In the genomic region with DNA sequence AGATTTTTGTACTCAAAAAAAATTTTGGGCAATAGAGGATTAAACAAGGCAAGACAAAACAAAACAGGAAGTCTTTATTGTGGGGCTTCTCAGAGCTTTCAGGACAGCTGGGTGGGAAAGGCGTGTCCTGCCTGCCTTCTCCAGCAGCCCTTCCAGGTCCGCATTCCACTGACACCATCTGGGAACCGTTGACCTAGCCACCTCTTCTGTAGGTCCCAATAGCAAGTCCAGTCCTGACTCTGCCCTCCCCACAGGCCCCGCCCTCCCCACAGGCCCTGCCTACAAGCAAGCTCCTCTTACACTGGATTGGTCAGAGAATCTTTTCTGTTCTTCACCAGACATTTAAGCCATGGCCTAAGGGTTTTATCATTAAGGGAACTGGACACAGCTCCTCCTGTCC, we compare ENCODE assay signal across 12 mouse cellular contexts. TPM values are rescaled to one million over a fixed set of nuclear protein-coding genes. Genes with fewer than 3 reads are reported as not detected.
DNase-seq lines count a peak whose midpoint lies in the region; ATAC-seq and TF ChIP-seq lines count a peak whose summit lies in the region.
"Had no signal": no experiment of that assay in that cellular context is flagged by ENCODE, and none has a peak within 500 bp of the region (broad histone marks: within the 10 kb centered on the region; RNA-seq: fewer than 3 reads in every experiment).

No protein-coding gene starts in this region.

- H3K36me3 ChIP-seq in midbrain, embryonic 10.5 days = no peaks in the 10 kb centered on the region
- no peaks in the 10 kb centered on the region for H3K36me3 ChIP-seq in midbrain, embryonic 13.5 days
- no peaks in the 10 kb centered on the region for H3K36me3 ChIP-seq in intestine, postnatal 0 days (ENCODE audit: control insufficient read depth, insufficient read depth)
- no peaks in the 10 kb centered on the region for H3K36me3 ChIP-seq in stomach, embryonic 16.5 days (ENCODE audit: control insufficient read depth, insufficient read depth, low read length)
- H3K36me3 ChIP-seq: embryonic facial prominence, embryonic 13.5 days had no signal

- no peak for ATAC-seq in midbrain, embryonic 13.5 days
- 0 out of 2 replicates have a peak, but pooled peaks have one; percentile 10 for ATAC-seq in intestine, postnatal 0 days
- peak; percentile 75 for ATAC-seq in stomach, embryonic 16.5 days (ENCODE audit: insufficient read depth, low FRiP score)

- H3K9ac ChIP-seq in midbrain, embryonic 13.5 days (replicated peaks) = no peak overlapping the region
- H3K9ac ChIP-seq in intestine, postnatal 0 days (ENCODE audit: low read depth, low read length) = no peak overlapping the region
- no peak overlapping the region for H3K9ac ChIP-seq in stomach, embryonic 16.5 days (ENCODE audit: low read length)
- H3K9ac ChIP-seq: embryonic facial prominence, embryonic 13.5 days had no signal

- H3K27ac ChIP-seq in gastrocnemius, adult 2 months = peak overlapping the region; percentile 62
- H3K27ac ChIP-seq in midbrain, embryonic 10.5 days (replicated peaks) = 0 out of 2 replicates have a peak overlapping the region, but pooled peaks have one; percentile 9
- H3K27ac ChIP-seq in midbrain, embryonic 13.5 days = no peak overlapping the region
- H3K27ac ChIP-seq in intestine, postnatal 0 days (ENCODE audit: low read depth, low read length) = no peak overlapping the region
- H3K27ac ChIP-seq in stomach, embryonic 16.5 days (ENCODE audit: low read length) = no peak overlapping the region
- H3K27ac ChIP-seq: embryonic facial prominence, embryonic 13.5 days had no signal

- H3K9me3 ChIP-seq in midbrain, embryonic 10.5 days (replicated peaks) = no peaks in the 10 kb centered on the region
- no peaks in the 10 kb centered on the region for H3K9me3 ChIP-seq in midbrain, embryonic 13.5 days
- H3K9me3 ChIP-seq in intestine, postnatal 0 days (ENCODE audit: control insufficient read depth) = no peaks in the 10 kb centered on the region
- no peaks in the 10 kb centered on the region for H3K9me3 ChIP-seq in stomach, embryonic 16.5 days (replicated peaks; ENCODE audit: control insufficient read depth, low read length)
- H3K9me3 ChIP-seq: embryonic facial prominence, embryonic 13.5 days had no signal

- intact Hi-C loops in gastrocnemius, adult 2 months (cut with DNase I) = no loop called here

- H3K27me3 ChIP-seq in midbrain, embryonic 10.5 days (ENCODE audit: low read depth, poor library complexity, severe bottlenecking) = 0 out of 2 replicates have a peak, but pooled peaks cover 6% of the 10 kb centered on the region
- no peaks in the 10 kb centered on the region for H3K27me3 ChIP-seq in midbrain, embryonic 13.5 days
- no peaks in the 10 kb centered on the region for H3K27me3 ChIP-seq in intestine, postnatal 0 days (replicated peaks; ENCODE audit: control insufficient read depth, insufficient read depth, low read length)
- H3K27me3 ChIP-seq in stomach, embryonic 16.5 days (ENCODE audit: control insufficient read depth, insufficient read depth, low read length) = no peaks in the 10 kb centered on the region
- H3K27me3 ChIP-seq: embryonic facial prominence, embryonic 13.5 days had no signal

- no peak overlapping the region for H3K4me3 ChIP-seq in gastrocnemius, adult 2 months
- no peak overlapping the region for H3K4me3 ChIP-seq in midbrain, embryonic 10.5 days
- H3K4me3 ChIP-seq in midbrain, embryonic 13.5 days (replicated peaks) = no peak overlapping the region
- H3K4me3 ChIP-seq in intestine, postnatal 0 days (ENCODE audit: low read depth, low read length) = no peak overlapping the region
- no peak overlapping the region for H3K4me3 ChIP-seq in stomach, embryonic 16.5 days (replicated peaks; ENCODE audit: low read length)
- H3K4me3 ChIP-seq: embryonic facial prominence, embryonic 13.5 days had no signal

- WGBS in midbrain, embryonic 10.5 days = 15% methylated on average over 4 of the region's 4 CpGs
- 21% methylated on average over 4 of the region's 4 CpGs for WGBS in midbrain, embryonic 13.5 days
- WGBS in intestine, postnatal 0 days = 21% methylated on average over 4 of the region's 4 CpGs
- WGBS in stomach, embryonic 16.5 days = 17% methylated on average over 4 of the region's 4 CpGs

- H3K4me1 ChIP-seq in midbrain, embryonic 10.5 days = peaks cover 6% of the 10 kb centered on the region
- H3K4me1 ChIP-seq in midbrain, embryonic 13.5 days (replicated peaks) = no peaks in the 10 kb centered on the region
- H3K4me1 ChIP-seq in intestine, postnatal 0 days (replicated peaks; ENCODE audit: control insufficient read depth, insufficient read depth, low read length) = no peaks in the 10 kb centered on the region
- H3K4me1 ChIP-seq in stomach, embryonic 16.5 days (ENCODE audit: control insufficient read depth, insufficient read depth, low read length) = peaks cover 6% of the 10 kb centered on the region; the same call in 1 of the 2 replicates

- peak; percentile 66 for DNase-seq in gastrocnemius, adult 2 months
- no peak for DNase-seq in gastrocnemius, postnatal 10 days
- peak; percentile 48 for DNase-seq in midbrain, embryonic 10.5 days (ENCODE audit: low spot score)
- no peak for DNase-seq in layer of hippocampus, postnatal 36 days
- DNase-seq in natural killer cell, adult 2 months (ENCODE audit: low spot score in 2 of 2) = no peak

- no peak overlapping the region for H3K4me2 ChIP-seq in midbrain, embryonic 13.5 days (replicated peaks)
- H3K4me2 ChIP-seq in intestine, postnatal 0 days (replicated peaks; ENCODE audit: low read depth) = no peak overlapping the region
- no peak overlapping the region for H3K4me2 ChIP-seq in stomach, embryonic 16.5 days (ENCODE audit: low read depth, low read length)
- H3K4me2 ChIP-seq: embryonic facial prominence, embryonic 13.5 days had no signal

- no peak for TF ChIP-seq CTCF in gastrocnemius, adult 2 months (IDR thresholded peaks at IDR 0.05)
- no peak for TF ChIP-seq CTCF in intestine, postnatal 0 days (IDR thresholded peaks at IDR 0.05; ENCODE audit: low read depth)

RNA-seq across cellular contexts. Expression of a gene that starts 26.3 kb away (rescaled TPM):
- total RNA-seq in gastrocnemius, adult 2 months (2021) = under 1 TPM; 0.17 to 0.23 TPM
- total RNA-seq in gastrocnemius, postnatal 10 days (2021) = under 1 TPM; 0.47 to 0.77 TPM
- 0.21 TPM in 1 of 2 replicates, not detected in the other for polyA plus RNA-seq in midbrain, embryonic 10.5 days (2016; fragmentation: Nextera tagmentation; extraction: Ambion mirVana)
- 0.19 TPM in 1 of 2 replicates, not detected in the other for polyA plus RNA-seq in midbrain, embryonic 13.5 days (2015; fragmentation: Nextera tagmentation; extraction: Ambion mirVana)
- 0.92 and 1.2 TPM in 2 replicates for polyA plus RNA-seq in intestine, postnatal 0 days (2015; fragmentation: Nextera tagmentation; extraction: Ambion mirVana)
- polyA plus RNA-seq in stomach, embryonic 16.5 days (2015; fragmentation: Nextera tagmentation; extraction: Ambion mirVana) = 1.0 and 1.1 TPM in 2 replicates
- 1 to 10 TPM; 1.4 to 1.7 TPM for total RNA-seq in layer of hippocampus, postnatal 36 days (2021)
- polyA plus RNA-seq: neural tube, embryonic 14.5 days had no signal

RNA-seq across cellular contexts. Expression of a gene that starts 47.4 kb away (rescaled TPM):
- total RNA-seq in gastrocnemius, adult 2 months (2021) = not detected
- total RNA-seq in gastrocnemius, postnatal 10 days (2021) = not detected
- polyA plus RNA-seq in midbrain, embryonic 10.5 days (2016; fragmentation: Nextera tagmentation; extraction: Ambion mirVana) = 0.05 TPM in 1 of 2 replicates, not detected in the other
- 0.12 TPM in 1 of 2 replicates, not detected in the other for polyA plus RNA-seq in midbrain, embryonic 13.5 days (2015; fragmentation: Nextera tagmentation; extraction: Ambion mirVana)
- polyA plus RNA-seq in intestine, postnatal 0 days (2015; fragmentation: Nextera tagmentation; extraction: Ambion mirVana) = 0.08 and 0.20 TPM in 2 replicates
- 0.14 and 0.32 TPM in 2 replicates for polyA plus RNA-seq in stomach, embryonic 16.5 days (2015; fragmentation: Nextera tagmentation; extraction: Ambion mirVana)
- total RNA-seq in layer of hippocampus, postnatal 36 days (2021) = not detected
- polyA plus RNA-seq: C2C12; embryonic facial prominence, embryonic 13.5 days; heart, embryonic 14.5 days had no signal

Comparison
In these comparisons a context has a peak if more than half of its experiments do, and no peak if none do; other contexts are left out.
1. DNase-seq: peak in gastrocnemius, adult 2 months (single experiment) and midbrain, embryonic 10.5 days (single experiment); none in gastrocnemius, postnatal 10 days (single experiment), layer of hippocampus, postnatal 36 days (0 of 2) and natural killer cell, adult 2 months (0 of 2).
2. H3K27ac ChIP-seq: peak in gastrocnemius, adult 2 months (single experiment) and midbrain, embryonic 10.5 days (single experiment); none in midbrain, embryonic 13.5 days (single experiment), intestine, postnatal 0 days (single experiment) and stomach, embryonic 16.5 days (single experiment).